Mouse (Mus musculus): ENCODE measurements around the gene Alkbh4. TPM values are rescaled to one million over a fixed set of nuclear protein-coding genes. Genes with fewer than 3 reads are reported as not detected.

The Alkbh4 gene
- total and polyA plus RNA-seq, 3 experiments, result 7.8 to 20.6 (median 8.9) TPM

DNA sequence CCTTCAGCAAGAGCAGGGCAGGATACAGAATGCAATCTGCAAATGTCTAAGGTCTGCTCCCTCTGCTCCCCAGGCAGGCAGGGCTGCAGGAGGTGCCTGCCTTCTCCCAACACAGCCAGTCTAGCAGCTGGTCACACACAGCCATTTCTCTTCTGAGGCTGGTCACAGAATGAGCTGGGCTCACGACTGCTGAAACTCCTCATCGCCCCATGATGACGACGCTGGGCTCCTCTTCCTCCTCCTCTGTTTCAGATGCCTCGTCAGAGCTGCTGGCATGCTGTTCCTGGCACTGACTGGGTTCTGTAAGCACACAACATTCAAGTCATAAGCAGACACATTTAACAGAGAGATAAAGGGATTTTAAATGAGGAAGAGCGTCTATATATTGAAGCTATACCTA is 45.3 kb downstream of the Alkbh4 start:
- no peak for DNase-seq

DNA sequence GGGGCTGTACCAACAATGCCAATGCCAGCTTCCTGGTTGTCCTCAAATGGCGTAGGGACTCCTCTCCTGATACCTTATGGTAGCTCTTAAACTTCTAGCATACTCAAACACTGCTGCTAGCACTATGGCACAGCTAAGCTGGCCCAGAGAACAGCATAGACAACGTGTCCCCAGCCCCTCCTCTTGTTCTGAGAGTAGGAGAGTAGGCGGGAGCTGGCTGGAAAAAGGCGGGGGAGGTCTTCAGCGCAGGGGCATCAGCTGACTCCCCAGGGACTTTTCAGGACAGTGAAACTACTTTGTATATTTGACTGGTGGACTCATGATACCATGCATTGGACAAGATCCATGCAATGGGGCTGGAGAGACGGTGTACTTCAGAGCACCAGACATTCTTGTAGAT is 46.1 kb downstream of the Alkbh4 start:
- no peak for DNase-seq

DNA sequence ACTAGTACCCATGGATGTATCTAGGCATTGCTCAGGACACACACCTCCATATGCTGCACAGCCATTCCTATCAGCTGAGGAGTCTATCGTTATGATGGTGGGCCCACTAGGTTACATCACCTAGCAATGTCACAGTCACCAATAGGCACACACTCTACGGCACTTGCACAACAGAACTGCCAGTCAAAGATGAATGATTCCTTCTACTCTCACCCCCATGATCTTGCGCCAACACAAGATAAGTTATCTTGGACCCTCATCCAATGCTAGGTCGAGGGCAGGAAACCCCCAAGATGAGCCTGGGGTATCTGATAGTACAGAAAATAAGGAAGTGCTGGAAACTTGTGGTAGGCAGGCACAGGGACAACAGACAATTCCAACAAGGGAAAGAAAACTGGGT is 46.9 kb downstream of the Alkbh4 start:
- no peak for DNase-seq

DNA sequence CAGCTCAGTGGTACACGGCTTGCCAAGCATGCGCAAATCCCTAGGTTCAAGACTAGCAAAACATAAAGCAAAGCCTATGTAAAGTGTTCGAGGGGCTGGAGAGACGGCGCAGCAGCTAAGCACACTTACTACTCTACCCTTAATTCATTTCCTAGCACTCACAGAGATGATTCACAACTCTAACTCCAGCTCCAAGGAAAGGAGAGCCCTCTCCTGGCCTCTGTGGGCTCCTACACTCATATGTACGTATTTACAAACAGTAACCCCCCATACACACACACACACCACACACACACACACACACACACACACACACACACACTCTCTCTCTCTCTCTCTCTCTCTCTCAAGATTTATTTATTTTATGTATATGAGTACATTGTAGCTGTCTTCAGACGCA is 47.8 kb downstream of the Alkbh4 start:
- DNase-seq, result no peak

DNA sequence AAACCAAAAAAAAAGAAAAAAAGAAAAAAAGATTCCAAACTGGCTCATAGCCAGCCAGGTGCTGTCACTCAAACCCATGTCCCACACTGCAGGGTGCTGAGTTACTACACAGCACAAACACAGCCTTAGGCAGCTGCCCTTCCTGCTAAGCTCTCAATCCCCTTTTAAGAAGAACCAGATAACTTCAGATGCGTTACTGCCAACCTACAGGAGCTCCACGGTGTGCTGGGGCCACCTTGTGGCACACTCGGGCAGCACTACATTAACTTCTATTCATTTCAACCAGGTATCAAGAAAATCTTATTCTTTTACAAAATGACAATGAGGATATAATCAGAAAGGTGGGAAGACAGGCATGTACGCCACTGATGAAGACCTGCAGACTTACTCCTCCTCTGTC is 50.8 kb downstream of the Alkbh4 start:
- peak; percentile 29 for DNase-seq

Small RNAs within 50 kb of the gene (microRNA-seq; reads per million reads assigned to microRNA genes)
- 3.7 reads per million in 2 experiments for gene Mir7035

Other genes with a start within 250 kb of the Alkbh4 start
- 100 to 1,000 TPM; 236 to 614 TPM for gene Hspb1, start 248.2 kb upstream of the Alkbh4 start, total RNA-seq (2021)
- 309 and 678 TPM in 2 replicates for gene Hspb1, start 248.2 kb upstream of the Alkbh4 start, polyA plus RNA-seq (2012; rRNA removed)
- 100 to 1,000 TPM; 563 to 611 TPM for gene Ywhag, start 201.5 kb upstream of the Alkbh4 start, total RNA-seq (2021)
- gene Ywhag, start 201.5 kb upstream of the Alkbh4 start, polyA plus RNA-seq (2012; rRNA removed), result 227 and 268 TPM in 2 replicates
- gene Ssc4d, start 161.6 kb upstream of the Alkbh4 start, total RNA-seq (2021), result 1 to 10 TPM; 2.8 to 3.1 TPM
- 4.3 and 11.1 TPM in 2 replicates for gene Ssc4d, start 161.6 kb upstream of the Alkbh4 start, polyA plus RNA-seq (2012; rRNA removed)
- not detected for gene Zp3, start 156.0 kb upstream of the Alkbh4 start, total RNA-seq (2021)
- not detected in 2 replicates for gene Zp3, start 156.0 kb upstream of the Alkbh4 start, polyA plus RNA-seq (2012; rRNA removed)
- 10 to 100 TPM; 13.6 to 19.0 TPM for gene Dtx2, start 141.3 kb upstream of the Alkbh4 start, total RNA-seq (2021)
- 30.1 and 34.3 TPM in 2 replicates for gene Dtx2, start 141.3 kb upstream of the Alkbh4 start, polyA plus RNA-seq (2012; rRNA removed)
- 10 to 100 TPM in 1 of 2 experiments, 1 to 10 TPM in 1; 8.8 to 10.8 TPM for gene Upk3b, start 97.7 kb upstream of the Alkbh4 start, total RNA-seq (2021)
- gene Upk3b, start 97.7 kb upstream of the Alkbh4 start, polyA plus RNA-seq (2012; rRNA removed), result 8.5 and 8.9 TPM in 2 replicates
- under 1 TPM in 1 of 2 experiments, not detected in 1; 0.35 TPM for gene Upk3bl, start 81.7 kb upstream of the Alkbh4 start, total RNA-seq (2021)
- gene Upk3bl, start 81.7 kb upstream of the Alkbh4 start, polyA plus RNA-seq (2012; rRNA removed), result 0.30 TPM in 1 of 2 replicates, not detected in the other
- gene Rasa4, start 52.2 kb upstream of the Alkbh4 start, total RNA-seq (2021), result 10 to 100 TPM; 10.5 to 14.7 TPM
- 29.5 and 34.4 TPM in 2 replicates for gene Rasa4, start 52.2 kb upstream of the Alkbh4 start, polyA plus RNA-seq (2012; rRNA removed)
- gene Polr2j, start 19.5 kb upstream of the Alkbh4 start, total RNA-seq (2021), result 10 to 100 TPM; 88.6 to 94.3 TPM
- 22.3 and 34.0 TPM in 2 replicates for gene Polr2j, start 19.5 kb upstream of the Alkbh4 start, polyA plus RNA-seq (2012; rRNA removed)
- gene Lrwd1, start 72 bp upstream of the Alkbh4 start, total RNA-seq (2021), result 10 to 100 TPM in 1 of 2 experiments, 1 to 10 TPM in 1; 8.0 to 11.9 TPM
- gene Lrwd1, start 72 bp upstream of the Alkbh4 start, polyA plus RNA-seq (2012; rRNA removed), result 24.8 and 26.6 TPM in 2 replicates
- 1 to 10 TPM; 2.5 to 4.0 TPM for gene Orai2, start 34.6 kb downstream of the Alkbh4 start, total RNA-seq (2021)
- 9.5 and 9.7 TPM in 2 replicates for gene Orai2, start 34.6 kb downstream of the Alkbh4 start, polyA plus RNA-seq (2012; rRNA removed)
- gene Prkrip1, start 62.8 kb downstream of the Alkbh4 start, total RNA-seq (2021), result 10 to 100 TPM; 33.7 to 34.5 TPM
- gene Prkrip1, start 62.8 kb downstream of the Alkbh4 start, polyA plus RNA-seq (2012; rRNA removed), result 2.5 and 4.3 TPM in 2 replicates
- gene Sh2b2, start 110.4 kb downstream of the Alkbh4 start, total RNA-seq (2021), result 10 to 100 TPM; 27.0 to 30.0 TPM
- gene Sh2b2, start 110.4 kb downstream of the Alkbh4 start, polyA plus RNA-seq (2012; rRNA removed), result 57.6 and 89.9 TPM in 2 replicates